Mouse (Mus musculus): ENCODE data around the gene Ptch1. TPM values are rescaled to one million over a fixed set of nuclear protein-coding genes. Genes with fewer than 3 reads are reported as not detected.

Ptch1 gene
- polyA plus RNA-seq, 1 experiment from 2014 or later: 79.8 TPM

DNA sequence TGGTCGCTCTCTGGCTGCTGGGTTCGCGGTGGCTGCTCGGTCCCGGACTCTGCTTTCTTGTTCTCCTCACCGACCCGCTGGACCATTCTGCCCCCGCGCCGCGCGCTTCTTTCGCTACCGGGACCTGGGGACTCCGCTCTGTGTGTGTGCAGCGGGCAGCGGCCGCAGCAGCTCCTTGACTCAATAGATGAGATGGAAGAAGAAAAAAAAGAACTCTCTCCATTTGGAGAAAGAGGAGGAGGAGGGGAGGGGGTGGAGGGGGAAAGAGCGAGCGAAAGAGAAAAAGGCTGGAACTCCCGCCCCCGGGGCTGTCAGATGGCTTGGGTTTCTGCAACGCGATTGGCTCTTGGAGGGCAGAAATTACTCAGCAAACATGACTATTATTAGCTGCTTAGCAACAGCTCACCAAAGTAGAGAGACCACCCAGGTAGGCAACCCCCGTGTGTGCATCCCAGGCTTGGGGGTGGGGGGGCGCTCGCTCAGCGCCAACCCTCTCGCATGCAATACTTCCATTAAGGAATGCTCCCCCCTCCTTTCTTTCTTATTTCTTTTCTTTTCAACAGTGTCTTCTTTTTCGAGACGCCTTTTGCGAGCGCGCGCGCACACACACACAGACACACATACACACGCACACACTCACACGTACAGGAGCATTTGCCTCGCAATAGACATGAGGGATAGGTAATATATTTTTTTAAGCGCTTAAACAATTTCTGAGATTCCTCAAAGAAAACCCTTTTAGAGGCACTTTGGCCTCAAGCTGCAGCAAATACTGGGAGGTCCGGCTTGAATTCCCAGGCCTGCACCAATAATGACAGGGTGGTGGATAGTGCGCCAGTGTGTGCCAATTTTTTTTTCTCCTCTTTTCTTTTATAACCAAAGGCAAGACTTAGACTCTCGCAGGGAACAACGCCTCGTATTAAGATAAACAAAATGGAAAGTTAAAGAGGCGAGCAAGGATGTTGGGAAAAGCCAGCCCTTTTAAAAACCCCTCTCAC, 7.1 kb downstream of the Ptch1 start:
- peak; percentile 74 for ATAC-seq (ENCODE audit: insufficient number of reproducible peaks, insufficient read depth, low FRiP score, low read depth)
- peaks cover 13% of the 10 kb centered on the region for H3K4me1 ChIP-seq (ENCODE audit: control insufficient read depth, insufficient read depth, low read length)
- peak overlapping the region; percentile 99 for H3K27ac ChIP-seq (ENCODE audit: low read length)
- WGBS: under 1% methylated on average over 46 of the region's 46 CpGs
- peaks cover 15% of the 10 kb centered on the region for H3K36me3 ChIP-seq (ENCODE audit: control insufficient read depth, insufficient read depth, low read length)
- H3K27me3 ChIP-seq (ENCODE audit: control insufficient read depth, insufficient read depth, low read length): no peaks in the 10 kb centered on the region
- peak overlapping the region; percentile 95 for H3K4me3 ChIP-seq (ENCODE audit: low read depth, low read length)
- H3K9me3 ChIP-seq (ENCODE audit: control insufficient read depth, low read depth, low read length): no peaks in the 10 kb centered on the region
- peak overlapping the region; percentile 100 for H3K9ac ChIP-seq (replicated peaks; ENCODE audit: low read depth, low read length)
- peak overlapping the region; percentile 95 for H3K4me2 ChIP-seq (replicated peaks; ENCODE audit: low read depth, low read length)

DNA sequence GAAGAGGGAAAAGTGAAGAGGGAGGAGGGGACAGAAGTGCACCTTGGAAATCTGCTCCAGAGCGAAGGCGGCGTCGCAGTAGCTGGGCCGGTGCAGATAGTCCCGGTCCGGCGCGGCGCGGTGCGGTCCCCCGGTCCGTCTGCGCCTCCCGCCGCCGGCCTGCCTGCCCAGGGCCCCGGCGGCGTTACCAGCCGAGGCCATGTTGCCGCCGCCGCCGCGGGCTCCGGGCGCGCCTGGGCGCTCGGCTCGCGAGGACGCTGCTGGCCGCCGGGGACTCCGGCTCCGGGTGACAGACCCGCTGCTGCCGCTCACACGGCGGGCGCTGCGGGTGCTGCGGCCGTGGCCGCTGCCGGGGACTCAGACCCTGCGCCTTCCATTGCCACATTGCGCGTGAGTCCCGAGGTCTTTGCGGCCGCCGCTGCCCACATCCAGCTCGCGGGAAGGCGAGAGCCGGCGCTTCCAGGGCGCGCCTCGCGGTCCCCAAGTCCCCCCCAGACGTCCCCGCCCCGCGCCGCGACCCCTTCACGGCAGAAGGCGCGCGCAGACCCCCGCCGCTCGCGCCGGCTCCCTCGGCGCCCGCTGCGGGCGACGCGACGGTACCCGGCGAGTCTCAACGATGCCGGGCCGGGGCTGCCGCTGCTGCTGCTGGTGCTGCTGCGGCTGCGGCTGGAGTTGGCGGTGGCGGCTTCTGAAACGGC, 7.9 kb downstream of the Ptch1 start:
- H3K36me3 ChIP-seq (ENCODE audit: control insufficient read depth, insufficient read depth, low read length): peaks cover 18% of the 10 kb centered on the region
- peak overlapping the region; percentile 100 for H3K9ac ChIP-seq (replicated peaks; ENCODE audit: low read depth, low read length)
- no peaks in the 10 kb centered on the region for H3K9me3 ChIP-seq (ENCODE audit: control insufficient read depth, low read depth, low read length)
- under 1% methylated on average over 78 of the region's 99 CpGs for WGBS
- peak overlapping the region; percentile 95 for H3K4me3 ChIP-seq (ENCODE audit: low read depth, low read length)
- H3K27ac ChIP-seq (ENCODE audit: low read length): peak overlapping the region; percentile 99
- peaks cover 9% of the 10 kb centered on the region; the same call in 1 of the 2 replicates for H3K4me1 ChIP-seq (ENCODE audit: control insufficient read depth, insufficient read depth, low read length)
- H3K4me2 ChIP-seq (replicated peaks; ENCODE audit: low read depth, low read length): peak overlapping the region; percentile 95
- no peak for ATAC-seq (ENCODE audit: insufficient number of reproducible peaks, insufficient read depth, low FRiP score, low read depth)
- no peaks in the 10 kb centered on the region for H3K27me3 ChIP-seq (ENCODE audit: control insufficient read depth, insufficient read depth, low read length)

GRCm38 (mm10) chr13:63564626-63565319, 8.6 kb downstream of the Ptch1 start:
- Histone ChIP-seq H3K9me3 (ENCODE audit: control insufficient read depth, low read depth, low read length) (no peaks in the 10 kb centered on the region), H3K9ac (replicated peaks; ENCODE audit: low read depth, low read length) (peak overlapping the region; percentile 100), H3K36me3 (ENCODE audit: control insufficient read depth, insufficient read depth, low read length) (peaks cover 23% of the 10 kb centered on the region), H3K27ac (ENCODE audit: low read length) (peak overlapping the region; percentile 99), H3K27me3 (ENCODE audit: control insufficient read depth, insufficient read depth, low read length) (no peaks in the 10 kb centered on the region), H3K4me2 (replicated peaks; ENCODE audit: low read depth, low read length) (peak overlapping the region; percentile 95), H3K4me3 (ENCODE audit: low read depth, low read length) (peak overlapping the region; percentile 95), H3K4me1 (ENCODE audit: control insufficient read depth, insufficient read depth, low read length) (peaks cover 12% of the 10 kb centered on the region; the same call in 1 of the 2 replicates)
- no peak for ATAC-seq (ENCODE audit: insufficient number of reproducible peaks, insufficient read depth, low FRiP score, low read depth)
- WGBS: under 1% methylated on average over 35 of the region's 36 CpGs

GRCm38 (mm10) chr13:63563781-63564625, 9.4 kb downstream of the Ptch1 start:
- H3K9me3 ChIP-seq (ENCODE audit: control insufficient read depth, low read depth, low read length): no peaks in the 10 kb centered on the region
- peaks cover 24% of the 10 kb centered on the region for H3K36me3 ChIP-seq (ENCODE audit: control insufficient read depth, insufficient read depth, low read length)
- no peaks in the 10 kb centered on the region for H3K27me3 ChIP-seq (ENCODE audit: control insufficient read depth, insufficient read depth, low read length)
- H3K9ac ChIP-seq (replicated peaks; ENCODE audit: low read depth, low read length): peak overlapping the region; percentile 100
- no peak for ATAC-seq (ENCODE audit: insufficient number of reproducible peaks, insufficient read depth, low FRiP score, low read depth)
- peak overlapping the region; percentile 99 for H3K27ac ChIP-seq (ENCODE audit: low read length)
- under 1% methylated on average over 51 of the region's 51 CpGs for WGBS
- H3K4me3 ChIP-seq (ENCODE audit: low read depth, low read length): peak overlapping the region; percentile 95
- H3K4me2 ChIP-seq (replicated peaks; ENCODE audit: low read depth, low read length): peak overlapping the region; percentile 95
- peaks cover 18% of the 10 kb centered on the region for H3K4me1 ChIP-seq (ENCODE audit: control insufficient read depth, insufficient read depth, low read length)

GRCm38 (mm10) chr13:63562972-63563780, 10.2 kb downstream of the Ptch1 start:
- peak overlapping the region; percentile 95 for H3K4me2 ChIP-seq (replicated peaks; ENCODE audit: low read depth, low read length)
- H3K4me3 ChIP-seq (ENCODE audit: low read depth, low read length): peak overlapping the region; percentile 95
- H3K27ac ChIP-seq (ENCODE audit: low read length): peak overlapping the region; percentile 99
- peak; percentile 59 for ATAC-seq (ENCODE audit: insufficient number of reproducible peaks, insufficient read depth, low FRiP score, low read depth)
- no peaks in the 10 kb centered on the region for H3K9me3 ChIP-seq (ENCODE audit: control insufficient read depth, low read depth, low read length)
- peaks cover 26% of the 10 kb centered on the region for H3K36me3 ChIP-seq (ENCODE audit: control insufficient read depth, insufficient read depth, low read length)
- peaks cover 26% of the 10 kb centered on the region for H3K4me1 ChIP-seq (ENCODE audit: control insufficient read depth, insufficient read depth, low read length)
- H3K27me3 ChIP-seq (ENCODE audit: control insufficient read depth, insufficient read depth, low read length): no peaks in the 10 kb centered on the region
- peak overlapping the region; percentile 100 for H3K9ac ChIP-seq (replicated peaks; ENCODE audit: low read depth, low read length)
- under 1% methylated on average over 51 of the region's 51 CpGs for WGBS

DNA sequence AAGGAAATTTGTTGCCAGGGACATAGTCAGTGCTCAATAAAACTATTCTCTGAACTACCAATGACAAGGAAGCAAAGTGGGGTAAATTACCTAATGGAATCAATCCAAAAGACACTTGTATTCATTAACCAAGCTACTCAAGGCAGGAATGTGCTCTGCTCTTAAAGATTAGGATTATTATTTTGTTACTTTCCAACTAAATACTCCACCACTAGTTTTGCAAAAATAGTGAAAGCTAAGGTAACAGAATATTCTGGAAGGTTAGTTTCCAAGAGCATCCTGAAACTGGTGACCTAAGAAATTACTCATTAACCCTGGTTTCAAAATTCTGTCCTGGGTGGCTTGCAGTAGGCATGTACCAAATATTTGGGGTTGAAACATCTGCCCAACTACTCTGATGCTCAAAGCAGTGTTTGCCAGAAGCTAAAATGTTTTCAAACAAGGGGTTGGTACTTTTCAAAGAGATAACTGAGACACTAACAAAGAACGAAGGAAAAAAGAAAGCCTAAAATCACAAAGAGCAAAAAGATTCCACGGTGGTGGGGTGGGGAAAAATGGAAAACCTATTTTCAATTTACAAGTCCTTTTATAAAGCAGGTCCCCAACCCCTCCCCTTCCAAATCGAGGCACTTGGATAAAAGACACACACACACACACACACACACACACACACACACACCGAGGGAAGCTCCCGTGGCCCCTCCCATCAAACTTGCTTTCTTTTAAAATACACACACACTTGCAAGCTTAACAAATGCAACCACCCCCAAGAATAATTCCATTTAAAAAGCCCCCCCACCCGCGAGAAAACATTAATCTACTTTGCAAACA, 11.0 kb downstream of the Ptch1 start:
- H3K9me3 ChIP-seq (ENCODE audit: control insufficient read depth, low read depth, low read length): no peaks in the 10 kb centered on the region
- H3K4me1 ChIP-seq (ENCODE audit: control insufficient read depth, insufficient read depth, low read length): peaks cover 34% of the 10 kb centered on the region
- peak overlapping the region; percentile 99 for H3K27ac ChIP-seq (ENCODE audit: low read length)
- peaks cover 26% of the 10 kb centered on the region for H3K36me3 ChIP-seq (ENCODE audit: control insufficient read depth, insufficient read depth, low read length)
- H3K4me3 ChIP-seq (ENCODE audit: low read depth, low read length): peak overlapping the region; percentile 95
- no peaks in the 10 kb centered on the region for H3K27me3 ChIP-seq (ENCODE audit: control insufficient read depth, insufficient read depth, low read length)
- H3K4me2 ChIP-seq (replicated peaks; ENCODE audit: low read depth, low read length): peak overlapping the region; percentile 95
- H3K9ac ChIP-seq (replicated peaks; ENCODE audit: low read depth, low read length): peak overlapping the region; percentile 100
- ATAC-seq (ENCODE audit: insufficient number of reproducible peaks, insufficient read depth, low FRiP score, low read depth): no peak
- WGBS: 0% methylated on average over 7 of the region's 7 CpGs
